Mouse (Mus musculus): ENCODE measurements around the gene Gm37240.

Gm37240 gene

DNA sequence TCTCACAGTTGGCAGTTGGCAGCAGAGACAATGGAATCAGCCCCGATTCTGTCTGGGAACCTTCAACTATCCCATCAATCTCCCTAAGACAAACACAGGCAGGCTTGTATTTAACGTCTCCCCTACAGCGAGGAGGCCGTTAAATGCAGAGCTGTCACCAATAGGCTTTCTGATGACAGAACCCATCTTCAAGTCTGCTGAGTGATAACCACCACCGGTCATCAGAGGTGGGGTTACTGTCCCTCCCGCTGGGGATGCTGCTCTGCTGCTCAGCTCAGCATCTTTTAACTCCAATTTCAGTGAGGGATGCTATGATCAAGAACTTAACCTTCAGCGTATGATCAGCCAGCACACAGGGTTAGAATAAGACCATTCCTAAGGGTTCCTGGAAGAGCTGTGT, 1409.1 kb downstream of the Gm37240 start:
- DNase-seq (ENCODE audit: low spot score in 2 of 2) = no peak

DNA sequence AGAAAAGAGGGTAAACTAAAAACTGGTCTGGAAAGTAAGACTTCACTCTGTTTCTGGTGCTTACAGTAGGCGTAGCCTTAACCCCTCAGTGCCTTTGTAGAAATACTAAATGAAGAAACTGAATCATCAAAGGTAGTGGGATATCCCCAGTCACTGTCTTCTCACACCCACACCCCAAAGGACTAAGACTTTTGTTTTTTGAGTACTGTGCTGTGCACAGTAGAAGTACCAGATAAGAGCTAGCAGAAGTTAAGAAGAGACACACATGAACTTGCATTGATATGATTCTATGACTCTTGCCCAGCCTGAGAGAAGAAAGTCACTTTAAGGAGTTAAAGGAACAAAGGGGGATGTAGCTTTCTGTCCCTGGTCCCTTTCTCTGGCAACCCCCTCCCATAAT, 1409.8 kb downstream of the Gm37240 start:
- DNase-seq (ENCODE audit: low spot score in 2 of 2) = no peak

DNA sequence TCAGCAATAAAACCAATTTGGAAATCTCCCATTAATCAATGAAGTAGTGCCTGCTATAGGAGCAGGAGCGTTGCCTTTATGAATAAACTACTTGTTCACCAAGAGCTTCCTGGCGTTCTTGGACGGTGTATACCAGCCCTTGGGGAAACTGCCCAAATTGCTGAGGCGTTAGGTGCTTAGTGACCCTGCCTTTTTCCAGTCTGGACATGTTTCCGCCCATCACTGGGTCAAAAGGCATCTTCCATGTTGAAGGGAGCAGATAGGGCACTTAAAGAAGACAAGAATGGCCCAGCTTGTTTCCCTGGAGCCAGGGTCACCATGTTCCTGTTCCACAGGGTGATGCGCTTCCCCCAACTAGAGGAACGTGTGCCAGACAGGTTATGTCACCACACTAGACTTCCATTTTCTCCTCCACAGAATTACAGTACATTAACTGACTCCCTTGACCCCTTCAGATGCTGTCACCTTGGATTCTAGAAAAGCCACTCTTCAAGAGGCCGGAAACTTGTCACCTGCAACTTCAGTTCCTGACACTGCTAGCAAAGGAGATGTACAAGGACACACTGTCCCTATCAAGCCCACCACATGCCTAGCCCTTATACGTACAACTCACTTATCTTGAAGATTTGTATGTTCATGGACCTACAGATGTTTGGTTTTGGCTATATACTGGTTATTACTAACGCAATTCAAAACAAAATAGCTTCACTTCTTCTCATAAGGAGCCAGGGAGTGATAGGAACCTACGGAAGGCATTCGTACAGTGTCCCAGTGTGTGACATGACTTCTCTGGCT, 1412.1 kb downstream of the Gm37240 start:
- DNase-seq (ENCODE audit: low spot score in 2 of 2) = no peak

DNA sequence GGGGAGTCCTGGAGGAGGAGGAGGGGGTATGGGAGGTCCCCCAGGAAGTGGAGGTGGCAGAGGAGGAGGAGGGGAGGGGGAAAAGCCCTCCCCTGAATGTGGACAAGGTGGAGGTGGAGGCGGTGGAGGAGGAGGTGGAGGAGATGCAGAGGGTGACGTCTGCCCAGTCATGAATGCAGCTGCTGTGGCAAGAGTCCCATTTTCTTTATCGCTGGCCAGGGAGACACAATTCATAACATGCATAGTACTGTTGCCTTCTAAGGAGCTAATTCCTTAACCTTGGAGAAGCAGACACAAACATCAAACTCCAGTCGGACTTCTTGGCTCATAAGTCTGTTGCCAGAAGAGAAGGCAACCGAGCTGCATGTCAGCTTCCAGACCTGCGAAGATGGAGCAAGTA, 1412.9 kb downstream of the Gm37240 start:
- no peak for DNase-seq (ENCODE audit: low spot score in 2 of 2)

DNA sequence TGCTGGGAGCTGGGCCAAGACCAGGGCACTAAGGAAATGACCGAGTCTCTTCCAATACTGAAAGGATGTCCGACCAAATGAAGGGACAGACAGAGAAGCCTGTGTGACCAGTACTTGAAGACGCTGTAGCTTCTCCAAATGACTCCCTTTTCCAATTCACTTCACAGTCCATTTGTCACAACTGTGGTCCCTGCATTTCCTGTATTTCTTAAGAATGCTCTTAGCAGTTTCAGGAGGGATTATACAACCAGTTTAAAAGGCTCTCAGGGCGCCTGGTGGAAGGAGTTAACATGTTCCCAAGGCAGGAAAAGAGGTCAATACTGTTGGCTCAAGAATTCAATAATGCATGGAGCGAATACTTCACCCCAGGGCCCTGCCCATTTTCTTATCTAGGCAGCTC, 1414.4 kb downstream of the Gm37240 start:
- no peak for DNase-seq (ENCODE audit: low spot score in 2 of 2)

DNA sequence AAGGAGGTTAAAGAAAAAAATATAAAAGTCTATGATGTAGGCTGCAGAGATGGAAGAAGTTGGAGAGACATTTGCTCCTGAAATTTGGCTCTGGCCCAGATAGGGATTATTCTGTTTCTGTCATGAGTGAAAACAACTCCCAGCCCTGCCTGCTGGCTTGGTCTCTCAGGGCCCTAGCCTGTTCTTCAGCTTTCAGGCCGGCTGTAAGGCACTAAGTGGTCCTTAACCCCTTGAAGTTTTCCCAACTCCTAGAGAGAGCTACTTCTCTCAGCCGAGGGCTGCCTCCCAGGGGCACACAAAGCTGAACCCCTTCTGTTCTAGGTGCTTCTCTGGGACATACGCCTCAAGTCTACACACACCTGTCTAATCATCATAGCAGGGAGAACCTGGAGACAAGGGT, 1414.8 kb downstream of the Gm37240 start:
- DNase-seq (ENCODE audit: low spot score in 2 of 2) = no peak

DNA sequence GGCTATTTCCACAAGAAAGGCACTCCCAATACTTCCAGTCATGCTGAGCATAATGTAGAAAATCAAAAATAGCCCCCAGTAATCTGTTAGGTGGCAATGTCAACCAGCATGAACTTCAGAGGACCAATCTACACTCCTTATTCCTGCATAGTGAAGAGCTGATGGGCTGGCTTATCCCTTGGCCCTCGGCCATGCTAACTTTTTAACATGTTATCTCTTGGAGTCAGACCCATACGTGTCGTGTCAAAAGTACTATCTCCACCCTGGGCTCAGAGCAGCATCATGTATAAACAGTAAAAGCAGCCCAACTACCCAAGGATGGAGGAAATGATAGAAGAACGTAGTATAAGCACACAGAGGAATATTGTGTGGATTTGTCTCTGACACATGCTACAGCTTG, 1416.2 kb downstream of the Gm37240 start:
- no peak for DNase-seq (ENCODE audit: low spot score in 2 of 2)

DNA sequence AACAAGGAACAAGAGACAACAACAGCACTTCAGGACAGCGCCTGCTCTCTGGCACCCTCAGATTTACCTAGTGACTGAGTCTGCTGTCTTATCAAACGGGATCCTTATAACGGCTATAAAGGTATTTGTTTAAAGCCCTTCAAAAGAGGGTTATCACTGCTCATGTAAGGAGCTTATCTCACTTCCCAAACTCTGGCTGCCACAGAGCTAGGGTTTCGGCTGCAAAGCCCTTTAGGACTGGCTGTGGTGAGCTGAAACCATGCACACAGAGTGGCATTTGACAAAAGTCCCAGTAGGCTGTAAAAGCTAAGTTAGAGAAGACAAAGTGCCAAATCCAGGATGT, 1419.2 kb downstream of the Gm37240 start:
- DNase-seq (ENCODE audit: low spot score in 2 of 2) = no peak

DNA sequence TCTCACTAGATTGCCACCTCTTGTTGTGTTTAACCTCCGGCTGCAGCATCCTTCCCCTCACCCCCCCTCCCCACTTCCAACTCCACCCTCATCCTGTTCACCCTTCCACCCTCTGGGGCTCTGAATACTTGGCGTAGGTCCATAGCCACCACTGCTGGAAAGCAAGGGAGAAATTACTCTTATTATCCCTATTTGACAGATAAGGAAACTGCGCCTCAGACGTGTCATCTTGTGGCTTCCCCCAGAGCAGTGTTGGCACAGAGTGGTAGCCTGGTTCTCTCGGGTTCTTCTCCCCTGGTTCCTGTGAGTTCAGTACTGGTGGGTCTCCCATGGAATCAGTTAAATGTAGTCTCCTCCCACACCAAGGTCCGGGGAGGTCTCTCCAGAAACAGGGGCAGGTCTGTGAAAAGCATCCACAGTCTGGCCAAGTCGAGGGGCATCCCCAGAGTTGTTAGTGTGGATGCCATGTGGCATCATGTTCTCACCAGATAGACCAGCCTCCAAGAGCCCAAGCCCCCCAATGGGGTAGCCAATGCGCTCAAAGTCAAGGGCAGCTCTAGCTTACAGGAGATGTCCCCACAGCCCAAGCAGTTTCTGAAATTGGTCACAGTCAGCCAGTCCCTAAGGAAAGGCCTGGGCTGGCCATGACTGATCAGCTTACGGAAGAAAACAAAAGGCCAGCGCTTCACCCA, 1419.8 kb downstream of the Gm37240 start:
- no peak for DNase-seq (ENCODE audit: low spot score in 2 of 2)

DNA sequence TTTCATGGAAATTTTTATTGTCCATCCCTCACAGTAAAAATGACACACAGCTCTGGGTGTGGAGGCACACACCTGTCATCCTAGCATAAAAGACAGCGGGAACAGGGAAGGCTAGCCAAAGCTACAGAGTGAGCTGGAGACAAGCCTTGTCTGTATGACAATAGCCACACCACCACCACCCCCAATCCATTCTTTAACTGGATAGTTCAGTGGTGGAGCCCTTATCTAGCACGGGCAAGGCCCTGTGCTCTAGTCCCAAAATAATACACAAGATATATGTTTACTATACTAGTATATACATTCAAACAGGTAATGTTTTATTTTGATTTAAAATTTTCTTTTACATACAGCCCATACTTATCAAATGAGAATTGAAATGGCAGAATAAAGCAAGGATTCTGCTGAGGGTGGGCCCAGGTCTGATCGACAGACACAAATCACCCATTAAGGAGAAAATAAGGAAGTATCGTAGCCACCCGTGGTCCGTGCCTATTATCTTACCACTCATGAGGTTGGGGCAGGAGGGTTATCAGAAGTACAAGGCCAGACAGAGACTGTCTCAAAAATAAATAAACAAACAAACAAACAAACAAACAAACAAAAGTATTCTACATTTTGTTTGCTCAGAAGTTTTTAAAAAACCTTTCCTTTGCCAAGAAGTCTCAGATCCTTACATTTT, 1421.4 kb downstream of the Gm37240 start:
- DNase-seq (ENCODE audit: low spot score in 2 of 2) = no peak

DNA sequence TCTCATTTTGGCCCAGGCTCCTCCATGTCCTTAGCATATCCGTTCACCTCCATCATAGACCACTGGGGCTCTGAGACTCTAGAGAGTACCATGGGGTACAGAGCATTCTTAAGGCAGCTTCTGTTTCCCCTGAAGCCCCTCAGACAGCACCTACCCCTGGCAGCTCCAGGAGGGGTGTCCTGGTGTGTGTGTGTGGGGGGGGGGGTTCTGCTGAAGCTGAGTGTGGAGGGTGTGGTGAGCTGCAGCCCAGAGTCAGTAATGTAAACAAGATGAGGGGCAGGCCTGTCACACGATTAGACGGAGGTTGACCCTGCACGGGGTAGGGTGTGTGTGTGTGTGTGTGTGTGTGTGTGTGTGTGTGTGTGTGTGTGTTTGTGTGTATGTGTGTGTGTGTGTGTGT, 1425.6 kb downstream of the Gm37240 start:
- no peak for DNase-seq (ENCODE audit: low spot score in 2 of 2)

DNA sequence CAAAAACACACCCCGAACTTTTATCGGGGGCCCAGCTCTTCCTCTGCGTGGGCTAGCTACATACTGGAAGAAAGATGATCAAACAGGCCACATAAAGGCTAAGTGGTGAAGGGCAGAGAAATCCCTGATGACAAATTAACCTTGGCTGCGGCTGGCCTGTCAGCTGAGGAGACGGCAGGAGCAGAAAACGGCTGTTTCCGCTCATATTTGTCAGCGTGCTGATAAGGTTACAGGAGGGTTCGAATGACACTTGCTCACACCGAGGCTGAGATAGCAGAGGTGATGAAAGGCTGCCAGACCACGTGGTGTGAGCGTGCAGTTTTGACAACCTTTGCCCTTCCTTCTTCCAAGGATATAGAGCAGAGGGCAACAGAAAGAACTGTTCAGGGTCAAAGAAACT, 1426.4 kb downstream of the Gm37240 start:
- peak in 1 of 2 experiments; percentile 26 for DNase-seq (ENCODE audit: low spot score in 2 of 2)

DNA sequence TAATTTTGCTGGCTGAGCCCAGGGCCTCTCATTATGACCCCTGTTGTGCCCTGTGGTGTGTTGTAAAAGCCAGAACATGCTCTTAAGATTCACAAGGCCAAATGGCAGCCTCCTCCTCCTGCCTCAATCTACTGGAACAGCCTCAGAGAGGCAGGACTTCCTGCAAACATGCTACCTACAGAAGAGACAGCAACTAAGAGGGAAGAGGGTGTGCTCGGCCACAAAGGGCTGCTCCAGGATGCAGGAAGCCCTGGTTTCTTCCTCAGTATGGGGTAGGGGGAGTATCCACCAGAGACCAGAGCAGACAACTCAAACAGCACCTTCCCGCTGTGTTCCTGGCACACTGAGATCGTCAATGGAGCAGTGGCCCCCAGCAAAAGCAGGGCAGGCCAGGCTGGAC, 1426.8 kb downstream of the Gm37240 start:
- no peak for DNase-seq (ENCODE audit: low spot score in 2 of 2)

DNA sequence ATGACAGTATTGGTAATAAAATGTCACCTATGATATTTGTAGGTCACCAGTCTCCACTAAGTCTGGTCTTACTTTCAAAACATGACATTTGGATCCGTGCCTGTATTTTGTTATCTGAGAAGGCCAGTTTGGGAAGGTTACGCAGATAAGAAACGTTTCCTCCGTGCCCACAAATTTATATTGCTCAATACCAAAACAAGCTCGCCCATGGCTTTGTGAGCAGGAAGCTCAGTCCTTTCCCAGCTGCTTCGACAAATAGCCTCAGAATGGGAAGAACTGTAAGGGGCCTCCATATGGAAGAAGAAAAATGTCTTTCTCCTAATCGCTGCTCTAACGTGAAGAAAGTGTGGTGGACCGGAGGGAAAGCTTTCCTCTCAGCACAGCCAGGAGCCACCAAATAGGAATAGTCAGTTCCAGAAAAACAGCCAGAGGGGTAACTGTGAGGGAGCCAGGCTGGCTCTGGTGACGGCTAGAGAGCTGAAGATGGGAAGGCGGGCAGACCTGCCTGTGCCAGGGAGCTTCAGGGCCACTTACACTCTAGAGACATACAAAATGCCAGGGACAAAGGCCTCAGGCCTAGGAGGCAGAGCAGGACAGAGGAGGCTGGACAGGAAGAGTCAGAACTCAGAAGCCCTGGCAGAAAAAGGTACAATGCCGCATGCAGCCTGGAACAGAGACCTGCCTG, 1431.4 kb downstream of the Gm37240 start:
- DNase-seq (ENCODE audit: low spot score in 2 of 2) = no peak

DNA sequence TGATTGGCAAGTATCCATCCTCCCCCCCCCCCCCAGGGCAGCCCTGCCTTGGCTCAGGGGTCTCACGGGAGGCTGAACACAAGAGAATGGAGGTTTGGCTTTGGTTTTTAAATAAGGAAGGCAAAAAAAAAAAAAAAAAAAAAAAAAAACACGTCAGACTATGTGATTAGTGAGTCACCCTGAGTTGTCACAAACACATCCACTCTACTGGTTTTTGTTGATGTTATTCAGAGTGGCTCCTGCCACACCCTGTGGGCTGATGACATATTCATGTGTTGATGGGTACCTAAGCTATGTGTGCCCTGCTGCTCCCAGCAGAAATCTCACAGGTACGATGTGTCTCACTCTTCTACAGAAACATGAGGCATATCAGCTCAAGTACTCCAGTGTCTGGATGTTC, 1436.7 kb downstream of the Gm37240 start:
- DNase-seq (ENCODE audit: low spot score in 2 of 2) = no peak

DNA sequence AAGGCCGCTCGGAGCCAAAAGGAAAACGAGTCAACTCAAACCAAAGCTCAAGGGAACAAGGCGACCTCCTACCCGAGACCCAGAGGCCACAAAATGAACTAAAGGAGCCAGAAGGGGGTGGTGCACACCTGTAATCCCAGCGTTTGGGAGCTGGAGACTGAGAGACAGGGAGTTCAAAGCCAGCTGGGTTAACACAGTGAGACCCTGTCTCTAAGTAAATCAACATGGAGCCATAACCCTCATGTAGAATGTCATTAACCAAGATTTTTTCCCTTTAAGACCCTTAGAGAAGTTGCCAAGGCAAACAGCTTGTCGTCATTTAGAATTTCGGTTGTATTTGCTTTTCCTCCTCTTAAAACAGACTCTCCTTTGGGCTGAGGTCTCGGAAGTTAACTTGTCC, 1438.3 kb downstream of the Gm37240 start:
- no peak for DNase-seq (ENCODE audit: low spot score in 2 of 2)

DNA sequence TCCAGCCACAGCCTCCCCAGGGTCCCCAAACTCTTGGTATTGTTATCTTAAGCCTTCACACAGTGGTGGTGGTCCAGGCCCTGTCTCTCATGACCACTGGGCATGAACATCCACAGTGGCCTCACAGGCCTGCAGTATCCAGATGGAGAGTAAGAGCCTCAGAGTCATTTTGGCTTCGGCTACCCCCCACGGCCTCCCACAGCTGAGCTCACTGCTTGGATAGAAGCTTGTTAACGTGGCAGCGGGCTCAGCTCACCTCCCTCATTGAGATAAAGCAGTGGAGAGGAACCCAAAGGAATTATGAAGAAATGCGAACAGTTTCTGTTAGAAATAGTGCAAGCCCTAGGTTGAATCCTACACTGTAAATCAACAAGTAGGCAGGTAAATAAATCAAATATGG, 1439.5 kb downstream of the Gm37240 start:
- no peak for DNase-seq (ENCODE audit: low spot score in 2 of 2)

Measured in heart, adult 9 months (tissue).